Mouse (Mus musculus): Measurements from ENCODE around the gene Cacna1g.

Gene Cacna1g

GRCm38 (mm10) chr11:94473707-94474543, at the start of gene Cacna1g:
Gene Cacna1g, minus strand, starts transcription at chr11:94474198.
- peak; percentile 75 for DNase-seq (ENCODE audit: low spot score)

DNA sequence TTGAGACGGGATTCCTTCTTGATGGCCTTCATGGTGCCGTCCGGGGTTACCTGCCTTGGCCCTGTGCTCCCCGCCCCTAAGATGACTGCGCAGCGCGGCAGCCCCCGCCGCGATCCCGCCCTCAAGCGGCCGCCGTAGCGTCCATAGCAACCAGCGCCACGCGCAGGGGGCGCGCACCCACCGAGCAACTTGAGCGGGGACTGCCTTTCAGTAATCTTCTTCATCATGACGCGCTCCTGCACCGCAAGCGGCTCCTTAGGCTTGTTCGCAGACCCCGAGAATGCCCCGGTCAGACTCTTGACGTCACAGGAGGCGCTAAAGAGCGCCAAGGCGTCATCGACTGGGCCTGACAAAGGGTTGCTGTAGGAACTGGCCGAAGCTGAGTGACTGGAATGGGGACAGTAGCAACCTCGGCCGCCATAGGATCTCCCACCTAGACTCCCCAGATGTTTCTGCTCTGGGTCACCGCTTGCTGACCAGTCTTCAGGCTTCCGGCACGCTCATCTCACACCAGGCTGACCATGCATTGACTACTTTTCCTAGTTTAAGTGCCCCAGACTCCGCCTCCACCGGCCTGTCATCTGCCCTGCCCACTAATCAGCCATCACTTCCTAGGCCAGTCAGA, 47.3 kb upstream of the Cacna1g start, which contains the start of gene Mycbpap:
TSS of gene Mycbpap (minus strand) at position 524 of the 625 bp plus-strand sequence.
- peak; percentile 34 for DNase-seq (ENCODE audit: low spot score)

GRCm38 (mm10) chr11:94513452-94513851, 39.5 kb upstream of the Cacna1g start:
- DNase-seq (ENCODE audit: low spot score) = no peak

DNA sequence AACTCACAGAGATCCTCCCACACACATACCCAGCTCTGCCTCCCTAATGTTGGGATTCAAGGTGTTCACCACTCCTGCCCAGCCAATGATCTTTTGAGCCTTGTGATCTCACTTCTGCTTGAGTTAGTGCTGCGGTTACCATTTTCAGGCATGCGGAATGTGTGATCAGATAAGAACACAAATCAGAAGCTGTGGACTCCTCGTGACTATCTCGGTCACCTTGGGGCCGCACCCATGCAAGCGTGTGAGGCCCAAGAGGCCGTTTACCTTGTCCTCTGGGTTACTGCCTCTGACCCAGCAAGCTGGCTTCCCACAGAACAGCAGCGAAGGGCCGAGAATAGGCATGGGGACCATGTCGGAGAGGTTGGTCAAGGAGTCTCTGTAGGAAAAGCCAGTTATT, 35.0 kb upstream of the Cacna1g start:
- DNase-seq (ENCODE audit: low spot score) = no peak

DNA sequence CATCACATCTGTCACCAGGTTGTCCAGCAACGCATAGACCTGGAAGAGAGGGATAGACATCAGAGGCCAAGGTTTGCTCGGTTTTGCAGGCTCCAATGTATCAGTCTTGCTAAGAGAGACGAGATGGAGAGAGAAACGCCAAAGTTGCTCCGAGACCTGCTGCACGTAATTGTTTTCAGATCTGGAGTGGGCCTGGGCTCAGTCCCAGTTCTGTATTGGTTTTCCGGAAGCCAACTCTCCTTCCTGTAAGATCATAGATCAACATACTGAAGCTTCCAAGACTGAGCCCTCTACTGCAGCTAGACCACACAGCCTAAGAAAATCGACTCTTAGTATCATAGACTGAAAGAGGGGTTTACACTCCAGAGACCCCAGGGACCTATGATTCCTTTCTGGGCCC, 27.5 kb upstream of the Cacna1g start:
- DNase-seq (ENCODE audit: low spot score) = no peak

GRCm38 (mm10) chr11:94500362-94500761, 26.4 kb upstream of the Cacna1g start:
- no peak for DNase-seq (ENCODE audit: low spot score)

GRCm38 (mm10) chr11:94499661-94500152, 25.7 kb upstream of the Cacna1g start, which contains the start of gene Epn3:
Gene Epn3, minus strand, starts transcription at chr11:94499974.
- peak; percentile 23 for DNase-seq (ENCODE audit: low spot score)

DNA sequence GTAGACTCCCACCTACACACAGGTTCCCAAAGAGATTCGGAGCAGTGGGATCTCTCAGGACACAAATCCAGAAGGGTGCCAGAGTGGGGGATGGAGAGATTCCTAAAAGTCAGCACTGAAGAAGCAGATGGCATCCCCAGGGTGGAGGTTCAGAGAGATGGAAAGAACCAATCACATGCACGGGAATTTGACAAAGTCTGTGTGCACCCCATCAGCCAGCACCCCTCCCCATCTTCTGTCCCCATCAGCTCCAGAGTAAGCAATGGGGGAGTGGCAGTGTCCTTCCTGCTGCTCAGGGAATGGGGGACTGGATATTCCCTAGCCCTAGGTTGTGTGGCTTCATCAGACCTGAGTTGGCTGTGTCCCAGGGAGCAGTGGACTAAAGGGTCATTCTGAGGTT, 25.0 kb upstream of the Cacna1g start:
- DNase-seq (ENCODE audit: low spot score) = no peak

DNA sequence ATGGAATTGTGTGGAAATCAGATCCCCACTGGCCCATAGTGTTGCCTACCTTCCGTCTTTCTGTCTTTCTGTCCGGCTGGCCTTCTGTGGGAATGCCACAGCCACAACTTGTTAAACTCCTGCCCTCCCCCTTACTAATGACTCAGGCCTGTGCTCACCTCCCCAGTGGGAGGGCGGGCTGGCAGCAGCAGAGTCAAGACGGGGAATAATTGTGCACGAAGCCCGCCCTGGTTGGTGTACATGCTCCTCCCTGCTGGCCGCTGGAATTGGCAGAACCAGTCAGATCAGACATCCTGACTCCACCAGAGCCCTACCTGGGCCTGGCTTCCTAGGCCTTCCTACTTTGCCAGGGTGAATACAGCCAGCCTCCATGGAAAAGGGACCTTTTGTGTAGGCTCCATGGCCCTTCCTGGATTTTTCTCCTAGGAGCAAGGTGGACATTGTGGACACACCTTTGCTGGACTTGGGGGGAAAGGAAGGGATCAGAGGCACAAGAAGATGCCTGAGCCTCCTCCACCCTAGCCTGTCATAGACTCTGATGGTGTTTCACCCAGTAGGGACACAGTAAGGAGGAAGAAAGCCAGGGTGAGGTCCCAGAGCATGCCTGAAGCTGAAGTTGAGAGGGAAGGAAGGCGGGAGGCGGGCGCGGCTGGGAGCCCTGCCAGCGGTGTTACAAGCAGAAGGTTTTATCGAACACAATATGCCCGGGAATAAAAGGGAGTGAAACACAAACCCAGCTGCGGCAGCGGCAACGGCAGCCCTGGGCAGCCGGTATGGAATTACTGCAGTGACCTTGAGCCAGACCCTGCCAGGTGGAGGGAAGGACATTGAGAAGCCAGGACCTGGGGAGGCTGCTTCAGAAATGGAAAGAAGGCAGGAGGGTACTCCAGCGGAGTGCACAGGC, 24.3 kb upstream of the Cacna1g start:
- DNase-seq (ENCODE audit: low spot score) = peak; percentile 67

- DNase-seq (ENCODE audit: low spot score) = no peak
These were observed 21.4 kb upstream of the Cacna1g start for GRCm38 (mm10) chr11:94495415-94495814.

GRCm38 (mm10) chr11:94491749-94492099, 17.7 kb upstream of the Cacna1g start:
- no peak for DNase-seq (ENCODE audit: low spot score)

DNA sequence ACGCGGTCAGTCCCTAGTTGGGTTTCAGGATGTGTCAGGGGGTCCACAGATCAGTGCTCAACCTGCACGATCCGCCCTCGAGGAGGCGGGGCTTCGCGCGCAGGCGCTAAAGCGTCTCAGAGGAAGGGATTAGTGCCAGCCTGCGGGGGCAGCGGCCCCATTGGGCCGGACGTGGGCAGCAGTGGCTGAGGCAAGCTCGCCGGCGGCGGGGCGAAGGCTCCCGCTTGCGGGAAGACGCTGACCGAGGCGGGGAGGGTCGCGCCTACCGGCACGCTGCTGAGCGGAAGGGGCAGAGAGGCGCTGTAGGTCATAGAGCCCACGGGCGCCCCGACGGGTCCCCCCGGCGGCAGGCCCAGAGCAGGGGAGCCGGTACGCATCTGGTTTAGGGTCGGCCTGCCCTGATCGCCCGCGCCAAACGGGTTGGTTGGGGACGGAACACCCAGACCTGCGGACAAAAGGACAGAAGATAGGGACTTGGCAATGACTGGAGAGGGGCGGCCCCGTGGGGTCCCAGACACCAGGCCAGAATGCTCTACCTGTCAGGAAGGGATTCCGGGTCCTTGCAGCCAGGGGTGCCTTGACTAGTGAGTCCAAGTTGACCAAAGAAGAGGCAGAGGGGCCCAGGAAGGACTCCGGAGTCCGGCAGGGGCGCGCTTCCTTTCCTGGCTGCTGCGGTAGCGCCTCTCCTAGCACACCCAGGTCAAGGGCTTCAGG, 17.2 kb upstream of the Cacna1g start:
- peak; percentile 45 for DNase-seq (ENCODE audit: low spot score)

GRCm38 (mm10) chr11:94489745-94490144, 15.7 kb upstream of the Cacna1g start:
- DNase-seq (ENCODE audit: low spot score) = no peak

- no peak for DNase-seq (ENCODE audit: low spot score)
These were observed 15.0 kb upstream of the Cacna1g start for GRCm38 (mm10) chr11:94488767-94489533.

DNA sequence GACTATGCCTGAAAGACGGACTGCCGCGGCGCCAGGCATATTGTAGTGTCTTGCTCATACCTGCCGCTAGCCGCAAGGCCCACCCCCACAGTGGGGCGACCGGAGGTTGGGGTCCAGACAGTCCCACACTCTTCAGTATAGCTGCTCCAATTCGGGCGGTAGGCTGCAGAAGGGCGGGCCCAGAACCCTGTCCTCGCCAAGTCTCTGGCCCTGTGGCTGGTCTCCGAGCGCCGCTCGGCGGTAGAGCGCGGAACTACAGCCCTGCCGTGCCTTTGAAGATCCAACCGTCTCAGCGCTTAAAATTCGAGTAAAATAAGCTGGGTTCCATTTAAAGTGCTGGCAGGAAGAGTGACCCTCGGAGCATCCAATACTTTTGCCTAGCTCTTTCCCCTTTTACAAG, 12.0 kb upstream of the Cacna1g start, which contains the start of gene Spata20:
TSS of gene Spata20 (minus strand) at position 179 of the 400 bp plus-strand sequence.
- peak; percentile 47 for DNase-seq (ENCODE audit: low spot score)

- DNase-seq (ENCODE audit: low spot score) = no peak
These were observed 11.2 kb upstream of the Cacna1g start for GRCm38 (mm10) chr11:94485223-94485622.

- DNase-seq (ENCODE audit: low spot score) = no peak
These were observed 10.6 kb upstream of the Cacna1g start for GRCm38 (mm10) chr11:94484636-94485035.

- no peak for DNase-seq (ENCODE audit: low spot score)
These were observed 9.9 kb upstream of the Cacna1g start for GRCm38 (mm10) chr11:94483921-94484320.

- DNase-seq (ENCODE audit: low spot score) = no peak
These were observed 9.4 kb upstream of the Cacna1g start for GRCm38 (mm10) chr11:94483436-94483835.

DNA sequence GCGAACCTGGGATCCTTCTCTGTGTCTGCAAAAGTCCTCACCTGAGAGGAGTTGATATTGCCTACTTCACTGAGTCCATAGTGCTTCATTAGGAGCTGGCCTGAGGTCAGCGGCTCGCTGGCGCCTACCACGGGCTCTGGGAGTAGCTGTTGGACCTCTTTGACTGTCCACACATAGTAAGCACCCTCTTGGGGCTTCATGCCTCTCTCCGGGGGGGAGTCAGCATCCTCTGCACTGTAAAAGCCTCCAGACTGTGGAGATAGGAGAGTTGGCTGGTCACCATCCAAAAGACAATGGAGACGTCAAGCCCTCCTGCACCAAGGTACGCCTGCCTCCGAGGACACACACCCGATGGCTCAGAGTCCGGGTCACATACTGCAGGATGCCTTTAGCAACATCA, 8.7 kb upstream of the Cacna1g start:
- no peak for DNase-seq (ENCODE audit: low spot score)

DNA sequence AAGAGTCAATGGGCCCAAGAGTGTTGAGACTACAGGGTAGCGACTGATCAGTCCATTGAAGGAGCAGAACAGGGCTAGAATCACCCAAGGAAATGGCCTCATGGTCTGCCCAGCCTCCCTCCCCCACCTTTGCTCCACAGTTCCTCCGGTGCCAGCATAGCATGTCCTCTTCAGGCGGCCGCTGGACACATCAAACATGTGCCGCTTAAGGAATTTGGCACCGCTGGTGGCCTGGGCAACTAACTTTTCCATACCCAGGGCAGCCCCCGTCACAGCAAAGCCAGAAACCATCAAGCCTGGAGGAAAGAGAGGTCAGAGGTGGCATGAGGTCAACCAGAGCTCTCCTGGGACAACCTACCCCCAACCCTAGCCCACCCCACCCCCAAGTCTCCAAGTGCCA, 8.0 kb upstream of the Cacna1g start:
- no peak for DNase-seq (ENCODE audit: low spot score)

All from ovary, adult 18-20 months (tissue).